In the genomic region with DNA sequence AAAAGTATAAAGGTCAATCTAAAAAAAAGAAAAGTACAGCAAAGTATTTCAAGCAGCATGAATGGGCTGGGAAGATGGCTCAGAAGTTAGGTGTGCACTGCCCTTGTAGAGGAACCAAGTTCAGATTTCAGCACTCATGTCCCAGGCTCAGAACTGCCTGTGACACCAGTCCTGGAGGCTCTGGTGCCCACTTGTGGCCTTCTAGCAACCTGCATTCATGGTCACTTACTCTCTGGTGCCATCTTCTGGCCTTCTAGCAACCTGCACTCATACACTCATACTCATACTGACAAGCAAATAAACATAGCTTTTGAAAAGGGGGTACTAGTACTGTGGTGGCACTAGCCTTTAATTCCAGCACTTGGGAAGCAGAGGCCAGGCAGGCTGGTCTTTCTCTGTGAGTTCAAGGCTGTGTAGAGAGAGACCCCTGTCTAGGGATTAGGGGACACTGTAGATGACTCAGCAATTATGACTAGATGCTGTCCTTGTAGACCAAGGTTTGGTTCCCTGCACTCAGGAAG, we compare ENCODE assay signal across 8 mouse cellular contexts. TPM values are rescaled to one million over a fixed set of nuclear protein-coding genes. Genes with fewer than 3 reads are reported as not detected.
DNase-seq lines count a peak whose midpoint lies in the region; ATAC-seq and TF ChIP-seq lines count a peak whose summit lies in the region.
"Had no signal": no experiment of that assay in that cellular context is flagged by ENCODE, and none has a peak within 500 bp of the region (broad histone marks: within the 10 kb centered on the region; RNA-seq: fewer than 3 reads in every experiment).

No protein-coding gene starts in this region.

- no peaks in the 10 kb centered on the region for H3K4me1 ChIP-seq in lung, embryonic 14.5 days (ENCODE audit: insufficient read depth)

- H3K9ac ChIP-seq in lung, embryonic 14.5 days, result no peak overlapping the region

- no peak overlapping the region for H3K4me3 ChIP-seq in lung, embryonic 14.5 days (ENCODE audit: low read depth, low read length)
- H3K4me3 ChIP-seq: erythroblast, embryonic 14.5 days had no signal

- peaks cover 19% of the 10 kb centered on the region for H3K36me3 ChIP-seq in lung, embryonic 14.5 days (ENCODE audit: insufficient read depth)
- H3K36me3 ChIP-seq in splenic B cell, adult 2 months (ENCODE audit: control insufficient read depth, insufficient read depth, low read length, poor library complexity, severe bottlenecking), result no peaks in the 10 kb centered on the region

- POLR2A ChIA-PET in Patski (lab: Charles Lee), result no interaction called here

- no peak for ATAC-seq in lung, embryonic 14.5 days (ENCODE audit: insufficient read depth)
- no peak for ATAC-seq in Patski
- ATAC-seq in erythroid progenitor cell, adult 5-6 weeks (replicated peaks; ENCODE audit: low FRiP score, poor library complexity, severe bottlenecking), result 0 out of 2 replicates have a peak, but pooled peaks have one; percentile 50

- in situ Hi-C loops in Patski (cut with MboI; ENCODE audit: low pct_unique_long_range_greater_than_20kb), result loop anchor here (10.0 kb wide), 1 partner anchor 188 kb away; no protein-coding TSS in a partner anchor

- H3K9me3 ChIP-seq in lung, embryonic 14.5 days (ENCODE audit: low read depth, low read length), result no peaks in the 10 kb centered on the region

- CTCF ChIA-PET in Patski (lab: Charles Lee), result interaction anchor here (1.6 kb wide), 1 partner anchor 17 kb away, joined by 3 read pairs; no protein-coding TSS in a partner anchor

- H3K27ac ChIP-seq in lung, embryonic 14.5 days (ENCODE audit: low read depth), result no peak overlapping the region

- DNase-seq in lung, embryonic 14.5 days, result peak; percentile 21
- DNase-seq in lung, postnatal 25 days (ENCODE audit: low spot score), result no peak
- DNase-seq in Patski (ENCODE audit: low read depth, low spot score), result peak; percentile 13
- peak; percentile 68 for DNase-seq in splenic B cell, adult 2 months (ENCODE audit: low read depth, low spot score)
- no peak for DNase-seq in cerebellum, postnatal 4 days (ENCODE audit: low spot score in 2 of 2)
- no peak for DNase-seq in spleen, postnatal 14 days (ENCODE audit: low spot score in 2 of 2)

- H3K4me2 ChIP-seq in lung, embryonic 14.5 days, result no peak overlapping the region

- TF ChIP-seq CTCF in lung, embryonic 14.5 days (IDR thresholded peaks at IDR 0.05; ENCODE audit: low read depth), result peak; percentile 63
- TF ChIP-seq CTCF in Patski (IDR thresholded peaks at IDR 0.05), result peak; percentile 84

- H3K27me3 ChIP-seq in lung, embryonic 14.5 days (ENCODE audit: insufficient read depth, low read length), result no peaks in the 10 kb centered on the region
- no peaks in the 10 kb centered on the region for H3K27me3 ChIP-seq in Patski
- H3K27me3 ChIP-seq in splenic B cell, adult 2 months (ENCODE audit: control insufficient read depth, insufficient read depth, low read length, poor library complexity, severe bottlenecking), result no peaks in the 10 kb centered on the region

RNA-seq across cellular contexts. Expression of gene Traf3, which starts 43.8 kb away (rescaled TPM):
- polyA plus RNA-seq in lung, embryonic 14.5 days (2014; fragmentation: Nextera tagmentation; extraction: Ambion mirVana), result 10.7 and 11.7 TPM in 2 replicates
- 19.9 TPM for polyA plus RNA-seq in Patski (2021)
- 1.8 and 2.5 TPM in 2 replicates for total RNA-seq in erythroid progenitor cell, adult 5-6 weeks (2015; ENCODE audit: low replicate concordance)
- total RNA-seq in erythroid progenitor cell, adult 5-6 weeks (2017; ENCODE audit: low replicate concordance), result 1.9 and 2.3 TPM in 2 replicates

Comparison
In these comparisons a context has a peak if more than half of its experiments do, and no peak if none do; other contexts are left out.
1. DNase-seq: peak in lung, embryonic 14.5 days (single experiment), Patski (single experiment) and splenic B cell, adult 2 months (single experiment); none in lung, postnatal 25 days (single experiment), cerebellum, postnatal 4 days (0 of 2) and spleen, postnatal 14 days (0 of 2).